Mouse (Mus musculus) mouse embryonic stem cell (cell line): ENCODE measurements around the gene Ski.

Experiments used
- in situ Hi-C, 2 experiments: fragments of 300-500 bp; cut with MboI; formaldehyde crosslinking; loops; 1 replicate in 1 of 2; 3 replicates in 1 of 2; pipeline ENCODE4 v1.14.3; 2019 to 2020; ENCODE audit warnings: low sequenced_read_pairs in 2 of 2, low pct_unique_long_range_greater_than_20kb in 1 of 2, mixed read lengths in 1 of 2; ENCODE audit not compliant: unreplicated experiment in 1 of 2

Gene Ski

DNA sequence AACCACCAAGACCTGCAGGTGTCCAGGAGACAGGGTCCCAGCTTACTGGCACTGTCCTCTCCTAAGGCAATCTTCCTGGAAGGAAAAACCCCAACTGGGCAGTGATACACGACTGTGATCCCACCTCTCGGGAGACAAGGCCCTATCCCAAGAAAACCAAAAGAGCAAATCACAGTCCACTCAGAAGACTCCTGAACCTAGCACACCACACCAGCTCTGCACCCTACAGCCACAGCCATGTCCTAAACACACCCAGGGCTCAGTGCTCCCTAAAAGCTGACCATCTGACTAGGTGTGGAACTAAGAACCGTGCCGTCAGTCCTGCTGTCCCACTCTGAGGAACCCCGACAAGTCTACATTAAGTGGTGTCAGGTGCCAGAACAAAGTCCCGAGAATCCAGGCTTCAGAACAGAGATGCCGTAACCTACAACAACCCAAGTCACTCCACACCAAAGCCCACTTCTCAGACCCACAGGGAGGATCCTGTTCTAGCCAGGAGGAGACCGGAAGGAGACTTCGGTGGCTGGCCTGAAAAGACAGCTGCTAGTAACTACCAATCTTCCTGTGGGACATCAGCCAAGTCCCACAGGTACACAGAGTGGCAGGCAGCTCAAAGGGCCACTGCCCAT is 4.2 kb downstream of the Ski start:
- in situ Hi-C loops = no loop called here

DNA sequence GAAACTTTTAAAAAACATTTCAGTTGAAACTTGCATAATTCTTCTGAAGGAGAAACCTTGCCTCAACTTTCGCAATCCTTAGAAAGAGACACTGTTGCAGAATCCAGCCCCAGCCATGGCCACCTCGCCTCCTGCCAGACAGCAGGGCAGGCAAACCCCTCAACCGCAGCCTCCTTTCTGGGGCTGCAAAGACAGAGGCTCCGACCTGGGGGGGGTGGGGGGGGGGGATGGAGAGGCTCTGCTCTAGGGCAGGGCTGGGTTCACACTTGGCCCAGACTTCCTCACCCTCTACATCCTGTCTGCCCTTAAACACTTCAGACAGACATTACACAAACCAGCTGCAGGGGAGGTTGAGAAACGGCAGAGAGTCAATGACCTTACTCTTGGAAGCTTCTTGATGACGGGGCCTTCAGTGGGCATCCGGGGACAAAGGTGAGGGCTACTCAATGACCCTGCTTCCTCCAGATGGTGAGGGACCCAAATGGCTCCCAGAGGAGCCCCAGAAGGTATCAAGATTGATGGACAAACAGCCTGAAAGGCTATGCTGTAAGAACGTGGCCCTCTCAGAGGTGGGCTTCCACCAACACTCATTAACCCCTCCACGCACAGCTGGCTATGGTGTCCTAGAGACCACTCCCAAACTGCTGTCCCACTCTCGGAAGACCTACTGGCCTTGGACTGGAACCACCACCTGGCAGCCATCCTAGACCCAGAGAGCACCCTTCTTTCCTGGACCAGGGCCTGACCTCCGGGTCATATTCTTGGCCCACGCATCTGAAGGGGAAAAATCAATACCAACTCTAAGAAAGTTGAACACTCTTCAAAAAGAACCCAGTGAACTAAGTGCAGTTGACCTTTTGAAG is 4.9 kb downstream of the Ski start:
- in situ Hi-C loops = no loop called here

DNA sequence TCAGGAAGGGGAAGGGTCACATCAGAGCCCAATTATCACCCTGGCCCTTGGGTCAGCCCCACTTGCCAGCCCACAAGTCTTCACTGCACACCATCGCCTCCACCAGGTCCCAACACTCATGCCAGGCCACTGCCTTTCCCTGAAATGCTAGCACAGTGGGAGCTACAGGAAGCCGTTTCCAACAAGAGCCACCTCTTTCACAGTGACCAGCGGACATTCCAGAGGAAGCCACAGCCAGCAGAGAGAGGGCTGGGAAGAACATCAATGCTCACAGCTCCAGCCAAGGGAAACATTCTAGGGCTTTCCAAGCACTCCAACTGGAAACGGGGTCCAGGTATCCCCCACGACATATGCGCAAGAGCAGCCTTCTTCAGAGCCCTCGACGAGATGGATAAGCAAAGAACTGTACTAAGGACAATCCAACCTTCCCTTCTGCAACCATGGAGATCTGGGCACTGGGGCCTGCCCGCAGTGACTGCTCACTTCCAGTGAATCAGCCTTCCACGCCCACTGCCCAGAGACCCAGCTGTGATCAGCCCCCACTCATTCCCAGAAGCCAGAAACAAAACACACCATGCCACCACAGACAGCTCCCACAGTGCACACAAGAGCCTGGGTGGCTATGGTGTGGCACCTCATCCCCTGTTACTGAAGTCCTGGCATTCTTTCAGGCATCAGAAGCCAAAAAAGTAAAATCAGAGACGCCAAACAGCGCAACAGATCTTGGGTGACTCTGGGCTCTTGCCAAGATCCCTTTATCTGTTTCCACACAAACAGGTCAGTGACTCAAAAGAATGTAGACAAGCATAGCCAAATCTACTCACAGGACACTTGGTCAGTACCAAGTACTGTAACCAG is 6.4 kb downstream of the Ski start:
- in situ Hi-C loops = no loop called here

- in situ Hi-C loops = no loop called here
Observed at GRCm38 (mm10) chr4:155215203-155215602, 7.2 kb downstream of the Ski start.

DNA sequence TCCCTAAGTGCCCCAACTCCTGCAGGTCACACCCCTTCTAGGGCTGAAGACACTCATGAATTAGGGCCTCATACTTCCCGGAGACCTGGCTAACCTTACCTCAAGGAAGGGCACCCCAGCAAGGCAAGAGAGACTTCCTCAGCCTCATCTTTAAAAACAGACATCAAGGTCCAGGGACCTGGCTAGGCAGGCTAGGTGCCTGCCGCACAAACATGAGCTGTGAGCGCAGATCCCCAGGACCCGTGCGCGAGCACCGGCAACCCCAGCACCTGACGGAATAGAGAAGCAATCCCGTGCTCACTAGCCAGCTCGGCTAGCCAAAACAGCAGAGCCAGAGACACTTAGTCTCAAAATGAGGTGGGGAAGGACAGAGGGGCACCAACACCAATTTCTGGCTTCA is 7.6 kb downstream of the Ski start:
- in situ Hi-C loops = no loop called here

DNA sequence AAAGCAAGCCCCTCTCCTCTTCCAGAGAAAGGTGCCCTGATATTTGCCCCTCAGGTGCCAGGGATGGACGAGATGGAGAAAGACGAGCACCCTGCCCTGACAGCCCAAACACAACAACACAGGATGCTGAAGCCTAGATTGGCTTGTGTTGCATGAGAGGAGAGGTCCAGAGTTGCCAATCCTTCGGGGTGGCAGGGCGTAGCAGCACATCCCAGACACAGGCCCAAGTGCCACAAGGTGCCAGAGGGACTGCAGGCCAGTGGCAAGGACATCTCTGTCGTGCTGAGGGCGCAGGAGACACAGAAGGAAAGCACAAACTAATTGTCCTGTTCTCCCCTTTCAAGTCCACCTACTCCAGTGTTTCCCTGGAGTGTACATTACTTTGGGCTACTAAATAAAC is 8.2 kb downstream of the Ski start:
- in situ Hi-C loops = no loop called here

DNA sequence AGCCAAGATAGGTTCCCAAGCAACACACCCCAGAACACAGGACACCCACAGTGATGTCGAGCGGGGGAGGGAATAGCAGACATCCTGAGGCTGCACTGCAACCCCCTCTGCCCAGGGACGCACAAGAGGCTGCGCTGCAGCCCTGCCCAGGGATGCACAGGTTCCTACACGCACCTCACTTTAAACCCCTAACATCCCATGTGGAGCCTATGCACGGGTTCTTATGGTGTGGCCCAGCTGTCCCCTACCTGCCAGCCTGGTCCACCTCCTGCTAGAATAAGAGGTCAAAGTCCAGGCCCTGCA is 8.7 kb downstream of the Ski start:
- in situ Hi-C loops = no loop called here

GRCm38 (mm10) chr4:155213052-155213751 is 9.2 kb downstream of the Ski start:
- in situ Hi-C loops = no loop called here

DNA sequence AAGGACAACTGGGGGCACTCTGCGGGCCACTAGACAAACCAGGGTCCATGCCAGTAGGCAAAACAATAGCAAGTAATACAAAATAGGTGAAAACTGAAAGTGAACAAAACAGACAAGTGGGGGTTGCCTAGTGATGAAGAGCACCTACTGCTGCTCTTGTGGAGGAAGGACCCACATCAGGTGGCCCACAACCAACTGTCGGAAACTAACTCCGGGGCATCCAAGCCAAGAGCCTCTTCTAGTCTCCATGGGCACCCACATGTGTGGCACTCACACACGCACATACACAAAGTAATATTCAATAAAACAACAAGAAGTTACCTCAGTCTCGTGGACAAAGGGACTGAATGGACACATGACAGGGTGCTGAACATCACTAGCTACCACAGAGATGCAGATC is 12.9 kb downstream of the Ski start:
- in situ Hi-C loops = no loop called here

- in situ Hi-C loops = no loop called here
Observed at GRCm38 (mm10) chr4:155209079-155209478, 13.3 kb downstream of the Ski start.

GRCm38 (mm10) chr4:155208613-155209012 is 13.8 kb downstream of the Ski start:
- in situ Hi-C loops = no loop called here

- in situ Hi-C loops = no loop called here
Observed at GRCm38 (mm10) chr4:155207841-155208240, 14.6 kb downstream of the Ski start.

DNA sequence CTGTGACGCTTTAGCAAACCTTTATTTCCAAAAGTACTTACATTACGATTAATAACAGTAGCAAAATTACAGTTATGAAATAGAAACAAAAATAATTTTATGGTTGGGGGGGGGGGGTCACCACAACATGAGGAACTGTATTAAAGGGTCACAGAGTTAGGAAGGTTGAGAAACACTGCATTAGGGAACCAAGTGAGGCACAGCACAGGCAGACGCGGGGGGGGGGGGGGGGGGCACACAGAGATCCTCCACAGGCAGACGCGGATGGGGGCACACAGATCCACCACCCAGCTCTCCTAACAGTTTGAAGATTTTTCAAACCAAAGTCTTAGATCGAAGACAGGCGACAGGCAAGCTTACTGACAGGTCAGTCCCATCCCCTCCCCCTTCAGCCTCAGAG is 15.9 kb downstream of the Ski start:
- in situ Hi-C loops = no loop called here

- in situ Hi-C loops = no loop called here
Observed at GRCm38 (mm10) chr4:155205919-155206318, 16.5 kb downstream of the Ski start.

DNA sequence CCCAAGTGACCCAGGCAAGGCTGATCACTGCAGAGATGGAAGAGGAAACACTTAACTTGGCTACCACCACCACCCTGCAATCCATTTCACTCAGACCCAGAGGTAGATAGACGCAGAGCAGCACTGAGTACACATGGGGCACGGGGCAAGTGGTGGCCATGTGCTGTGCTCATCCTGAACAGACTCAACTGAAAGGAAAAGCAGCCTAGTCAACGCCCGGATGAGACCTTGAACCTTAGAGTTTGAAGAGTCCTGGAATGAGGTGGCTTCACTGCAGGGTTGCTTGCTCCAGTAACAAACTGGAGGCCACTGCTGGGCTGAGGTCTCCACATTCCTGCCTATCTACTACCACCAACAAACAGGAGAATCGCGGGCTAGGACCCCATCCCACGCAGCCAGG is 20.6 kb downstream of the Ski start:
- in situ Hi-C loops = no loop called here

DNA sequence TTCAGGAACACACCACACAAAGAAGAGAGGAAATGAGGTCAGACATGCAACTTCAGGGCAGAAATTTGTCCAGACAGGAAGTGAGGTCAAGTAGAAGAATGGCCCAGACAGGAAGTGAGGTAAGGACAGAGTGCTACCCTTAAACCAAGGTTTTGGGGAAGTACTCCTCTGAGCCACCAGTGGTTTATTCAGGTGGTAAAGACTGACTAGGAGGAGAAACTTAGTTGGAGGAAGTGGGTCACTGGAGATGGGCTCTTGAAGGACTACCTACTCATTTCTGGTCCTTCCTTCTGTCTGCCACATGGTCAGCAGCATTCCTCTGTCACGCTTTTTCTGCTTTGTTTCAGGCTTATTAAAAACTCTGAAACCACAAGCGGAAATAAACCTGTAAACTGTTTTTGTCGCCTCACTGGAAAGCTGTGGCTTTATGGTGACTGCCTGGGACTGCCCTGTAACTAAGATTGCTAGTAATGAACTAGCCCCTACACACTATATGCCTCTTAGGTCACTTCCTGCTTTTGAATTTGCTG is 21.5 kb downstream of the Ski start:
- in situ Hi-C loops = no loop called here

DNA sequence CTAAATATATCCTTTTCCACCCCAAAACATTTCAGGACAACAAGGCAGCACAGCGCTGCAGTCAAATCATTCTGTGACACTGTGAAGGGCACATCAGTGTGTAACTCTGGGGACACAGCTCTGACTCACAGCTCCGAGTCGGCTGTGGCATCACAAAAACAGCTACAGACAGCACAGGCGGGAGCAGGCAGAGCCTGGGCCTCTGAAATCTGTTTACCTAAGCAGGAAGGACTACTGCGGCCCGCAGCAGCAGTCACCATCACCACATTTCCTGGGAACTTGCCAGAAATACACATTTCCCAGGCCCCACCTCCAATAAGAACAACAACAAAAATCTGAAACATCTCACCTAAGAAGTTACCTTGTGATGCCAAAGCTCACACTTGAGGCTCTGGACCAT is 24.7 kb downstream of the Ski start:
- in situ Hi-C loops = no loop called here

GRCm38 (mm10) chr4:155195204-155195603 is 27.2 kb downstream of the Ski start:
- in situ Hi-C loops = no loop called here

GRCm38 (mm10) chr4:155190275-155190674 is 32.1 kb downstream of the Ski start:
- in situ Hi-C loops = no loop called here
